Mouse (Mus musculus): ENCODE data around the gene Ttc39b.
A peak's percentile ranks its signal among the peaks of the same experiment; 100 is the strongest.

Ttc39b gene

GRCm38 (mm10) chr4:83186448-83186847, 137.6 kb downstream of the Ttc39b start:
- DNase-seq (ENCODE audit: low spot score in 2 of 2), result no peak

- DNase-seq (ENCODE audit: low spot score in 2 of 2), result peak; percentile 84
Measured at GRCm38 (mm10) chr4:83183288-83183930, 140.6 kb downstream of the Ttc39b start.

GRCm38 (mm10) chr4:83182178-83183068, 141.6 kb downstream of the Ttc39b start:
- no peak for DNase-seq (ENCODE audit: low spot score in 2 of 2)

- no peak for DNase-seq (ENCODE audit: low spot score in 2 of 2)
Measured at GRCm38 (mm10) chr4:83177471-83177870, 146.6 kb downstream of the Ttc39b start.

- peak; percentile 46 to 53 for DNase-seq (ENCODE audit: low spot score in 2 of 2)
Measured at GRCm38 (mm10) chr4:83174946-83175345, 149.1 kb downstream of the Ttc39b start.

GRCm38 (mm10) chr4:83172278-83172677, 151.8 kb downstream of the Ttc39b start:
- no peak for DNase-seq (ENCODE audit: low spot score in 2 of 2)

GRCm38 (mm10) chr4:83170741-83171140, 153.3 kb downstream of the Ttc39b start:
- no peak for DNase-seq (ENCODE audit: low spot score in 2 of 2)

Data from right cerebral cortex, adult 2 months (tissue).